Mouse (Mus musculus): Measurements from ENCODE around the gene Bmper.

Gene Bmper

GRCm38 (mm10) chr9:23363139-23363538, 140.3 kb downstream of the Bmper start:
- no peak for DNase-seq (ENCODE audit: inconsistent age in 2 of 2, low spot score in 1 of 2)

GRCm38 (mm10) chr9:23363540-23363939, 140.7 kb downstream of the Bmper start:
- no peak for DNase-seq (ENCODE audit: inconsistent age in 2 of 2, low spot score in 1 of 2)

GRCm38 (mm10) chr9:23364047-23364446, 141.2 kb downstream of the Bmper start:
- no peak for DNase-seq (ENCODE audit: inconsistent age in 2 of 2, low spot score in 1 of 2)

- no peak for DNase-seq (ENCODE audit: inconsistent age in 2 of 2, low spot score in 1 of 2)
Observed at GRCm38 (mm10) chr9:23368124-23368523, 145.2 kb downstream of the Bmper start.

- no peak for DNase-seq (ENCODE audit: inconsistent age in 2 of 2, low spot score in 1 of 2)
Observed at GRCm38 (mm10) chr9:23374789-23375460, 152.0 kb downstream of the Bmper start.

- DNase-seq (ENCODE audit: inconsistent age in 2 of 2, low spot score in 1 of 2), result no peak
Observed at GRCm38 (mm10) chr9:23377831-23378730, 155.2 kb downstream of the Bmper start.

GRCm38 (mm10) chr9:23378731-23379170, 155.9 kb downstream of the Bmper start:
- DNase-seq (ENCODE audit: inconsistent age in 2 of 2, low spot score in 1 of 2), result no peak

GRCm38 (mm10) chr9:23380171-23380835, 157.4 kb downstream of the Bmper start:
- DNase-seq (ENCODE audit: inconsistent age in 2 of 2, low spot score in 1 of 2), result no peak

GRCm38 (mm10) chr9:23383291-23383690, 160.4 kb downstream of the Bmper start:
- DNase-seq (ENCODE audit: inconsistent age in 2 of 2, low spot score in 1 of 2), result no peak

GRCm38 (mm10) chr9:23383837-23384236, 161.0 kb downstream of the Bmper start:
- DNase-seq (ENCODE audit: inconsistent age in 2 of 2, low spot score in 1 of 2), result no peak

GRCm38 (mm10) chr9:23384880-23385279, 162.0 kb downstream of the Bmper start:
- no peak for DNase-seq (ENCODE audit: inconsistent age in 2 of 2, low spot score in 1 of 2)

GRCm38 (mm10) chr9:23386201-23386600, 163.3 kb downstream of the Bmper start:
- no peak for DNase-seq (ENCODE audit: inconsistent age in 2 of 2, low spot score in 1 of 2)

GRCm38 (mm10) chr9:23390118-23390517, 167.2 kb downstream of the Bmper start:
- DNase-seq (ENCODE audit: inconsistent age in 2 of 2, low spot score in 1 of 2), result no peak

GRCm38 (mm10) chr9:23394652-23395317, 171.9 kb downstream of the Bmper start:
- no peak for DNase-seq (ENCODE audit: inconsistent age in 2 of 2, low spot score in 1 of 2)

GRCm38 (mm10) chr9:23396186-23396585, 173.3 kb downstream of the Bmper start:
- DNase-seq (ENCODE audit: inconsistent age in 2 of 2, low spot score in 1 of 2), result no peak

GRCm38 (mm10) chr9:23397876-23398275, 175.0 kb downstream of the Bmper start:
- DNase-seq (ENCODE audit: inconsistent age in 2 of 2, low spot score in 1 of 2), result no peak

- DNase-seq (ENCODE audit: inconsistent age in 2 of 2, low spot score in 1 of 2), result no peak
Observed at GRCm38 (mm10) chr9:23399638-23400284, 176.9 kb downstream of the Bmper start.

- no peak for DNase-seq (ENCODE audit: inconsistent age in 2 of 2, low spot score in 1 of 2)
Observed at GRCm38 (mm10) chr9:23407416-23407815, 184.5 kb downstream of the Bmper start.

GRCm38 (mm10) chr9:23407935-23408781, 185.3 kb downstream of the Bmper start:
- no peak for DNase-seq (ENCODE audit: inconsistent age in 2 of 2, low spot score in 1 of 2)

GRCm38 (mm10) chr9:23410567-23410966, 187.7 kb downstream of the Bmper start:
- DNase-seq (ENCODE audit: inconsistent age in 2 of 2, low spot score in 1 of 2), result no peak

Data from adrenal gland, adult (tissue).